Mouse (Mus musculus): ENCODE data around the gene Necap2.

Necap2 gene

DNA sequence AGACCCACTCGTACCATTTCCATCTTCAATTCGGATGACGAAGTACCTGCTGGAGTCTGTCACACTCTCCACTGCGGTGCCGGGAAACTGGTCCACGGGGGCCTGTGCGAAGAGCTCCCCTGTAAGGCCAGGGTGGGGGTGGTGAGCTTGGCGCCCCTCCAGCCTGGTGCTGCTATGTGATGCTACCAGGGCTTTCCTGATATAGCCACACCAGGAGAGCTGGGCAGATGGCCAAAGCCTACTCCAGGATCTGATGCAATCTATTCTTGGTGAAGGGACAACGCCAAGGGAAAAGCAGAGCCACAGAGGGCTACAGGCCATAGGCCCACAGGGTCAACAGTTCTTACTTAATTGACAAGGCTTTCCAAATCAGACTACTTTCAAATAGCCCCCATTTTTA, 4.5 kb downstream of the Necap2 start:
- DNase-seq (ENCODE audit: low spot score), result no peak

DNA sequence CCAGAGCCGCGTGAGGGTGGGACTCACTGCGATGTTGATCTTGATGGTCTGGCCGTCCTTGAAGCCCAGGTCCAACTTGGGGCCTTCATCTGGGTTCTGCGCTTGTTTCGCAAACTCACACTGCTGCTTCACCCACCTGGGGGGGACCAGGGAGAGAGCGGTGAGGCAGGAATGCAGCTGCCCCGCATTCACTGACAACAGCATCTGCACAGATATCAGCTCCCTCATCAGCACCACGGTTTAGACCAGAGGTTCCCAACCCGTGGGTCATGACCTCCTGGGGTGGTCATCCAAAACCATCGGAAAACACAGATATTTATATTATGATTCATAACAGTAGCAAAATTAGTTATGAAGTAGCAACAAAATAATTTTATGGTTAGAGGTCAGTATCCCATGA, 5.7 kb downstream of the Necap2 start:
- DNase-seq (ENCODE audit: low spot score), result no peak

DNA sequence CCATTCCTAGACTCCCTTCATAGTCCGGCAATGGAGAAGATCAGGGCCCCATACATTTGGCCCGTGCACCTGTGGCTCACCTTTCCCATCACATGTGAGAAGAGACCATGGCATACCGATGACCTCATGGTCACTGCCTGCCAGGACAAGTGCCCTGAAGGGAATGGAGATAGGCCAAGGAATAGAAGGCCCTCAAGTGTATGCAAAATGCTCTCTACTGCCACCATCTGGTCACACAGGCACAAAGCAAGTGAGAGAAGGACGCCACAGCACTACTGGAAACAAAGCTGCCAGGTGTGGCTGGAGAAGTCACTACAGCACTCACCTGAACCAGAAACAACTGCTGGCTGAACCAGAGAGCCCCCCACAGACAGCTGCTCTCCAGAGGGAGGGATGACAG, 8.4 kb downstream of the Necap2 start:
- DNase-seq (ENCODE audit: low spot score), result no peak

DNA sequence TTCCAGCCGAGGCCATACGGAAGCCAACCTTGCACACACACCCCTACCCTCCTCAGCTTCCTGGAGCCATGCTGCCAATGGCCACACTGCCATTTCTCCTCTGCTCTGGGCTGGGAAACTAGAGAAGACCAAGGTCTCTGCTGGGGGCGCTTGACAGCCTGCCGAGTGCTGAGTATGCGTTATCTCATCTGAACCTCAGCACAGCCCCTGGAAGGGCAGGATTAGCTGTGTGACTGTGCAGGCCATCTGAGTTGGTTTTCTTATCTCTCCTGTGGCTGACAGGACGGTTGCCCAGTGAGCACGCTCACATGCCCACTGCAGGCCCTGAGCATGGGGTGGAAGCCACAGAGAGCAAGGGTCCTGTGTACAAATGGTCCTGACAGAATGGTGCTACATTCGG, 9.5 kb downstream of the Necap2 start:
- DNase-seq (ENCODE audit: low spot score), result no peak

DNA sequence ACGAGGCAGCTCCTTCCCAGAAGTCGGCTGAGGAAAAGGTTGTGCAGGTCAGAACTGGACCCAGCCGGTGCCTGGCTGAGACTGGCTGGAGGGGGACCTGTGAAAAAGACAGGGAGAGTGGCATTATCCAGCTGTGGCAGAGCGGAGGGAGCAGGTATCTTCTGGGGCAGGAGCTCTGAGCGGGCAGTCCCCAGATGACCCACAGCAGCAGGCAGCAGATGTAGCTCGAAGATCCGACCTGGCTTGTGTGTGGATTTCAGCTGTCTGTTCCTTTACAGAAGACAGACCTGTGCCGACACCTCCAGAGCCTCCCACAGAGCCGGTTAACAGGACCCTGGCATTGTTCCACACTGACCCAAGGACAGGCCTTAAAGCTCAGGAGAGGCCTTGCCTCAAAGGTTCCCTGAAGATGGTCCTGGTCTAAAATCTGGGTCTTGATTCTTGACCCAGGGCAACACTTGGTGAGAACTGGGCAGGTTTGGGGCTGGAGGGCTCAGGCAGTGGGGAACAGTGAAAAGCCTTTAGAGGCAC, 10.6 kb downstream of the Necap2 start:
- DNase-seq (ENCODE audit: low spot score), result no peak

DNA sequence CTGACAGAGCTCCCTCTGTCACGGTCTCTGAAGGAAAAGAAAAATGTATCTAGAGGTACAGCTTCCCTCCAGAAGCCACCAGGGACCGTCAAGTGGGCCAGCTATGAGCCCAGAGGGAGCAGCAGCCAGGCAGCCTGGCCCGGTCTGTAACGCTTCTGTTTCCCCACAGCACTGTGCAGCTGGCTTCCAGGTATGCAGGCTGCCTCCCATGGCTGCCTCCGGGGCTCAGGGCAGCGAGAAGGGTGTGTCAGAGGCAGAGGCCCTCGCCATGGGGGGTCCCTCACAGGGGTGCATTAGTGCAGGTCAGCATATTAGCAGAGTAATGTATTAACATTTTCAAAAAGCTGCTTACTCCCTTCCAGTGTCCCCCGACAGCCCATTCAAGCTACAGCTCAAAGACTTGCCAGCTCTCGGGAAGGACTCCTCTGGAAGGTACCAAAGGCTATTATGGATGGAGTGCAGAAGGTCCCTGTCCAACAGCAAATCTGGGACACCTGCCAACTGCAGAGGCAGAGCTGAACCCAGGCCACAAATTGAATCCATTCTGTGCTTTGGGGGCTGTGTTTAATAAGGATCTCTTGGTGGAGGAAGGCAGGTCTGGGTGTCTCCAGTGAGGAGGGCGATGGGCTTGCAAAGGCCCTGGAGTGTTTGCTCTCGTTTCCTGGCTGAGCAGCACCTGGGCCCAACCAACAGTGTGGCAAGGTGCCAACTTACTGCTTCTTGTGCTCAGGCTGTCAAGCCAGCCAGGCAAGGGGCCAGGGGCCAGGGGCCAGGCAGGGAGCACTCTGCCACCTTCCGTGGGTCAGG, 11.2 kb downstream of the Necap2 start:
- no peak for DNase-seq (ENCODE audit: low spot score)

DNA sequence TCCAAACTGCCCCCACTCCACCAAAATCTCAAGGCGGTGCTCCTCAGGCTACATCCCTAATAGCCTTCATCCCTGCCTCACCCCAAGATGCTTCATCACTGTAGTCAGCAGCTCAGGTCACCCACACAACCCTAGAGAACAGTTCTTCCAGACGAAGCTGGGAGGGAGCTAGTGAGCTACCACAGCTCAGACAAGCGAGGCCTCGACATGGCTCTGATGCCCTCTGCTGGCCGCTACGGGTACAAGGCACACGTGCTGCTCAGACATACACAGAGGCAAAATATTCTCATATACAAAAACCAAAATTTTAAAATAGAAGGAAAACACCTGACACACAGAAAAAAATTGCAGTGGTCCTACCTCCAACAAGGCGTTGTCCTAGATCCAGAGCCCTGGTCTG, 13.0 kb downstream of the Necap2 start:
- peak; percentile 78 for DNase-seq (ENCODE audit: low spot score)

DNA sequence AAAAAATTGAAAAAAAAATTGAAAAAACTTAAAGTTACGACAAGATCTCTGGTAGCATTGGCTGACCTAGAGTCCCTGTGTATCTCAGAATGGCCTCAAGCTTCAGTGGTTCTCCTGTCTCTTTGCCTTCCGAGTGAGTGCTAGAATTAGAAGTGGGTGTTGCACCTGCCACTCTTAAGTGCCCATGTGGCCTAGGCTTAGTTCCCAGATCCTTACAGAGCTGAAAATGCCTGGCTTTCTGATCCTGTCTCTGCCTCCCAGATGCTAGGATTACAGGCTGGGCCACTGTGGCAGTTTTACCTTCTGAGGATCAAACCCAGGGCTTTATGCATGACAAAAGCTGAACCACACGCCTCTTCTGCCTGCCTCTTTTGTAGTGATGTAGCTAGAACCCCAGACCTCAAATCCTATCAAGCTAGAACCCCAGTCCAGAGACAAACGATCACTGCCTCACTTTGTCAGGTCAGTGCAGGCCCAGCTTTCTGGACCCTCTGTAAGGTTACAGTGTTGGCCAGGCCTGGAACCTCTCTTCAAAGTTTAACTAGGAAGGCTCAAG, 14.0 kb downstream of the Necap2 start:
- DNase-seq (ENCODE audit: low spot score), result no peak

DNA sequence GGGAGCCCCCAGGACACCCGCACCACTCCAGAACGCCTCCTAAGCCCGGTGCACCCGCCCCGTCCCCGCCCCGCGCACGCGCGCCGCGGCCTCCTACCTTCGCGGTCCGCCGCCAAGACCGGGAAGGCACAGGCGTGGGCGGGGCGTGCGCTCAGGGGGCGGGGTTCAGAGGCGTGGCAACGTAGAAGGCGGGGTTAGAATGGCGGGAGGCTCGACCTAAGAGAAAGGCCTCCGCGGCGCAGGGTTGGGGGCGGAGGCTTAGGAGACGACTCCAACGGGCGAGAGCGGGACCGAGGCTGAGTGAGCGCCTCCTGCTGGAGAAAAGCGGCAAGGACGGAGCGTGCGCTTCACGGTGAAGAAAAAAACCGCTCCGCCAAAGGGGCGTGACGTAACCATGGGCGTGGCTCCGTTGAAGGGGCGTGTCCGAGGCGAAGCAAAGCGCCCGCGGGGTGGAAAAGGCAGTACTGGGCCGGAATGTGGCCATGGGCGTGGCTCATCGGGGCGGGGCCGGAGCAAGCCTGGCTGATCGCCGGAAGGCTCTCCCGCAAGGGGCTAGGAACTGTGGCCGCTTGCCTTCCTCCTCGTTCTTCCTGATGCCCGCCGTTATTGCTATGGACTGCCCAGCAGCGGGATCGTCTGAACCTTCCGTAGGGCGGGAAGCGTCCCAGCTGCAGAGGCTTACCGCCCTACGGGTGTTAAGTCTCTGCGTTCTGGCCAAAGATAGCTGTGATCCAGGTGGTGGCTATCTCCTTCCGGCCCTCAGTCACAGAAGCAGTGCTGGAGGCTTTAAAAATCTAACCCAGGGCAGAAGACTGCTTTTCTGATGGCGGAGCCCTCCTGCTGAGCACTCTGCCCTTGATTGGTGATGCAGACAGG, 17.5 kb downstream of the Necap2 start, which contains the start of gene Crocc:
Gene Crocc, minus strand, starts transcription at position 125 of the 876 bp plus-strand sequence.
- peak; percentile 97 for DNase-seq (ENCODE audit: low spot score)

DNA sequence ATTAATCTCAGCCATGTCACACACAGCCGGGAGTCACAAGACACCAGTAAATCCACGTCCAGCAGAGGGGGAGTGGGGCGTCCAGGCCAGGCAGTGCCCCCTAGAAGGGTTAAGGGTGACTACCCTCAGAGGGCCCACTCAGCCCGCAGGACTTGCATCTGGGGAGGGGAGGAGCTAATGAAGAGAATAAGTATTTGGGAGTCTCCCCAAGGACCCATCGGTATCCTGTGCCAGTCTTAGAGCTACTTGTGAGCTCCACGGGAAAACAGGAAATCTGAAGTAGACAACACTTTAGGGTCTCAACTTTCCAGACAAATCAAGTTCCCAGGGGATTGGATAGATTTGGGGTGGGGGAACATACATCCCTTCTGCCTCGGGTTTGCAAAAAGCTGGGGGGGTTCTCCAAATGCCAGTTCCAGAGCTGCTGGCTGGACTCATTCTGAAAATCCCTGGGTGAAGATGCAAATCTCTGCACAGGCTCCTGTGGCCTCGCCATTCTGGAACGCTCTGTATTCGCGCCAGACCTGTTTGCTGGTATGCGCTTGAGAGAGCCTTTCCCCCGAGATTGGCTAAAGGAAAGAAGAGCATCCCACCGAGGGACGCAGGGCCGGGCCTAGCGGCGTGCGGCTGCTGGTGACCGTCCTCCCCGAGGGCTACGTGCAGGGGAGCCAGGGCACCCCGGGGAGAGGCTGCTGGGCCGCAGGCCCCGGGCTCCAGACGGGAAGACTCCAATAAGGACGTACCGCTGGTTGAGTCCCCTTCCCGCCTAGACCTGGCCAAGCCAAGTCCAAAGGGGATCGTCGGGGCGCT, 18.3 kb downstream of the Necap2 start:
- DNase-seq (ENCODE audit: low spot score), result no peak

DNA sequence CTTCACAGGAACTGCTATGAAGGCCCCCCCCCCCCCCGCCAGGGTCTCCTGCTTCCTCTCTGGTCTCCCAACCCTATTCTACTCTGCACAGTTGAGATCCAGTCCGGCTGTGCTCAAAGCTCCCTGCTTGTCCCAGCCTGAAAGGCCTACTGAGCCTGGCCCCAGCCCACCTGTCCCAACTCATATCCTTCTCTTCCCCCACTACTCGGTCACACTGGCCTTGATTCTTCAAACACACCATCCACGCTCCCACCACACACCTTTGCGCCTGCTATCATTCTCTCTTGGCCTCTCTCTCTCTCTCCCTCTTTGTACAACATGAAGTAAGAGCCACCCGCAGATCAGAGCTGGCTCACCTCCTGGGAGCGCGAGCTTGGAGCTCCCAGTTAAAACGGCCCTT, 19.3 kb downstream of the Necap2 start:
- no peak for DNase-seq (ENCODE audit: low spot score)

DNA sequence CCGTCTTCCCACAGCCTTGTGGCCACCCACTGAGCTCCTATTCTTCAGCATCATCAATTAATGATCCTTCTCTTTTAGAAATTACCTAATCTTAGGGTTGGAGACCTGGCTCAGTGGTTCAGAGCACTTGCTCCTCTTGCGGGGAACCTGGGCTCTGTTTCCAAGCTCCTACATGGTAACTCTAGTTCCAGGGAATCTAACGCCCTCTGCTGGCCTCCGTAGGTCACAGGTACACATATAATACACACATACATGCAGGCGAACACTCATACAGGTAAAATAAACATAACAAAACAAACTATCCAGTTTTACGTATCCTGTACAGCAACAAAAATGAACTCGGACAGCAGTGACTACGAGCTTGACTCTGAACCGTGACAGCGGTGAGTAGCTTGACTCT, 21.2 kb downstream of the Necap2 start:
- no peak for DNase-seq (ENCODE audit: low spot score)

DNA sequence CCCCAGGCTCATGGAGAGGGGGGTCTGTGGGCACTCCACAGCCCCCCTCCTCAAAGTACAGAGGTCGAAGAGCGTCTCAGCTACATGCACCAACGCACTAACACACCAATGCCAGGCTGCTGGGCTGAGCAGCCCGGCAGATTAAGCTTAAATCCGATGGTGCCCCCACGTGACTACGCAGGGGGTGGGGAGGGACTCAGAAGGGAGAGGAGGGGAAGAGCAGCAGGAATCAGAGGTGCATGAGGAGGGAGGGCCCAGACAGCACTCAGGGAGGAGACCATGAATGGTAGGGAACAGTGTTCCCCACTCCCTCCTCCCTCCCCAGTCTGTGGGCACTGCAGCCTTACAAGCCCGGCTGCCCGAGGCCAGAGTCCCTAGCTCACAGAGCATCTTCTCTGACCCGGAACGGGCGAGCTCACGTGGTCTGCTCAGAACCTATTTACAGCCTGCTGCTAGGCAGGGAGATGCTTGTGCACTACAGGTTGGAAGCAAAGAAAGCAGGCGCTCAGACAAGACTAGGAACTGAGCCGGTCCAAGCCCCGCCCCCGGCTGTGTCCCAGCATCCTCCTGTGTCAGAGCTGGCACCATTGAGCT, 24.5 kb downstream of the Necap2 start:
- DNase-seq (ENCODE audit: low spot score), result peak; percentile 74

DNA sequence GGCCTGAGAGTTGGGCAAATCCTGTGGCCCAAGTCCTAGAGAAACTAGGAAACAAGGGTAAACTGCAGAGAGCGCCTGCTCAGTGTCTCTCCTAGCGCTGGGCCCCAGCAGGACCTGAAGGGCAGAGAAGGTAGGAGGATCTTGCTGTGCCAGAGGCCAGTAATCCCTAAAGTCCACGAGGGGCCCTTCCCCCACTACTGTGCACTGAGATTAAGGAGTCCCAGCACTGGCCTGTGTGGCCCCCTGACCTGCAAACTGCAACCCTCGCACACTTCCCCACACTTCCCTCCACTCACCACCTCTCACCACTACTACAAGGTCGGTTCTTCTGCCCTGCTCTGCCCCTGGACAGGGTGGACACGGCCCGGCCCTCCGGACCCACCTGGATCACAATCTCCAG, 25.0 kb downstream of the Necap2 start:
- DNase-seq (ENCODE audit: low spot score), result no peak

DNA sequence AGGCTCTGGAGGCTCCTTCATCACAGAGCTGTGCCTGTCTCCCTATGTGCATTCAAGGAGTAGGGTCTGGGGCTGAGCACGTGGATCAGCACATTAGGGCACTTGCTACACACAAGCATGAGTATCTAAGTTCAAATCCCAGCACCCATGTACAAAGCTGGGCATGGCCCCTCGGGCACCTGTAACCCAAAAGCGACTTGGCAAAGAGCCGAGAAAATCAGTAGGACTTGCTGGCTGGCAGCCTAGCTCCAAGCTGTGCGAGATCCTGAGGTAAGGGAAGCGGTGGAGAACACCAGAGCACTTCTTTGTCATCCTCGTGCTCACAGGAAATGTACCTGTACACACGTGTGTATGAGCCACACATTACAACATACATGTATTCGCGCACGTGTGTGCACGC, 25.7 kb downstream of the Necap2 start:
- DNase-seq (ENCODE audit: low spot score), result no peak

DNA sequence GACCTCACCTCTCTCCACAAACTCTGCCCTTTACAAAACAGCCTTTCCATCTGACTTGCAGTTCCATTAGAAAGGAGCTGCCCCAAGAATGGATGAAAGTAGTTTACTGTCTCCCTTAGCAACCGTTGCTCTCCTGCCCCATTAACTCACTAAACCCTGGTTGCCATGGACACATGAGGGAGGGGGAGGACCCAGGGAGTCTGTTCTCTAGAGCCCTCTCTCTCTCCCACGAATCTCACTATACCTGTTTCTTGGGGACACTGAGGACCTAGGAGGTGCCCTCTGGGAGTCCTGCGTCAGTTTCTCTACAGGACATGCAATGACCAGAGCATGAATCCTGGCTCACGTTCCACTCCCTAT, 28.7 kb downstream of the Necap2 start:
- DNase-seq (ENCODE audit: low spot score), result peak; percentile 49

DNA sequence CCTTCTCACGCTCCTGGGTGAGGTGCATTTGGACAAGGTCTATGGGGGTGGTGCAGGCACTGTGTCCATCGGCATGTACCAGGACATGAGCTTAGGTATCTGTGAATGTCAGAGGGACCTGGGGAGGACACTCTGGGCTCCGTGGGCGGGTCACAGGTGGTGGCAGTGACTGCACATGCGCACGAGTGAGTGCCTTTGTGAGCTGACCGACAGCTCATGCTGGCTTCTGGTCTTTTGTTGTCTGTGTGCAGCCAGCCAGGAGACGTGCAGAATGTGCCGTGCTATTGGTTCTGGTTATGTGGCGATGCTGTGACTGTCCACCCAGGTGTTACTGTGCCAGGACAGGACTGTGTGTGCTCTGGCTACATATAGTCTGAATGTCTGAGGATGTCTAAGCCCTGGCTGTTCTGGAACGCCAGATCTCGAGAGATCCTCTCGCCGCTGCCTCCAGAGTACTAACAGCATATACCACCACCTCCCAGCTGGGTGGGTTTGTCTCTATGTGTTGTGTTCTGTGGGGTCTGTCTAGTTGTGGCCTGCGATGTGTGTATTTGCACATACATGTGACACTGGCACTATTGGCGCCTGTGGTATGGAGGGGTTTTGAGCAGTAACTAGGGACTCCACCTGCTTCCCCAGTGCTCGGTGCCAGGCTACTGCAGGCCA, 29.2 kb downstream of the Necap2 start:
- DNase-seq (ENCODE audit: low spot score), result no peak

DNA sequence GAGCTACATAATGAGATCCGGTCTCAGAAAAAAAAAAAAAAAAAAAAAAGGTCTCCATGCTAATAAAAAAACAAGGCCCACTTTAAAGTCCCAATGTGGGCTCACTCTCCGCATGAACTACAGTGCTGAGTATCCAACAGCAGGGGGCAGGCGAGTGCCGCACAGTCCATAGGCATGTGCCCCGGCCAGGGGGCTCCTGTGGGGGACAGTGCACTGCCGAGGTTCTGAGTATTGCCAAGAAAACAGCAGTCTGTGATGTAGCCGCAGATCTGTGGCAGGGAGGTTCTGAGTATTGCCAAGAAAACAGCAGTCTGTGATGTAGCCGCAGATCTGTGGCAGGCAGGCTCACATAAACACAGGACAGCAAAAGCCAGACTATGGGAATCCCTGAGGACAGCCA, 33.3 kb downstream of the Necap2 start:
- DNase-seq (ENCODE audit: low spot score), result no peak

DNA sequence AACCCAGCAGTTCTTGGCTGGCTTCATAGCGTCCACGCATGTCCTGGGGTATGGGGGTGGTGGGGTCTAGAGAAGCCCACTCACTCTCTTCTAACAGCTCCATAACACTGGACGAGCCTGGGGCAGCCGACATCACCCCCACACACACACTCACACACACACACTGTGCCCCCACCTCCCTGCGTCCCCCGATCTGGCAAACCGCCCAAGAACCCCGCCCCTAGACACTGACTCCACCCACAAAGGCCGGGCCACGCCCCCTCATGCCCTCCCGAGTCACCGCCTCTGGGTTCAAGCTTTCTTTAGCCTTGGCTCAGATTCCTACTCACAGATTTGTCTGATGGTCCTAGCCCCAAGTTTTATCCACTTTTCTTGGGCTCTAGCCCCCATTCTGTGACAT, 37.0 kb downstream of the Necap2 start:
- no peak for DNase-seq (ENCODE audit: low spot score)

DNA sequence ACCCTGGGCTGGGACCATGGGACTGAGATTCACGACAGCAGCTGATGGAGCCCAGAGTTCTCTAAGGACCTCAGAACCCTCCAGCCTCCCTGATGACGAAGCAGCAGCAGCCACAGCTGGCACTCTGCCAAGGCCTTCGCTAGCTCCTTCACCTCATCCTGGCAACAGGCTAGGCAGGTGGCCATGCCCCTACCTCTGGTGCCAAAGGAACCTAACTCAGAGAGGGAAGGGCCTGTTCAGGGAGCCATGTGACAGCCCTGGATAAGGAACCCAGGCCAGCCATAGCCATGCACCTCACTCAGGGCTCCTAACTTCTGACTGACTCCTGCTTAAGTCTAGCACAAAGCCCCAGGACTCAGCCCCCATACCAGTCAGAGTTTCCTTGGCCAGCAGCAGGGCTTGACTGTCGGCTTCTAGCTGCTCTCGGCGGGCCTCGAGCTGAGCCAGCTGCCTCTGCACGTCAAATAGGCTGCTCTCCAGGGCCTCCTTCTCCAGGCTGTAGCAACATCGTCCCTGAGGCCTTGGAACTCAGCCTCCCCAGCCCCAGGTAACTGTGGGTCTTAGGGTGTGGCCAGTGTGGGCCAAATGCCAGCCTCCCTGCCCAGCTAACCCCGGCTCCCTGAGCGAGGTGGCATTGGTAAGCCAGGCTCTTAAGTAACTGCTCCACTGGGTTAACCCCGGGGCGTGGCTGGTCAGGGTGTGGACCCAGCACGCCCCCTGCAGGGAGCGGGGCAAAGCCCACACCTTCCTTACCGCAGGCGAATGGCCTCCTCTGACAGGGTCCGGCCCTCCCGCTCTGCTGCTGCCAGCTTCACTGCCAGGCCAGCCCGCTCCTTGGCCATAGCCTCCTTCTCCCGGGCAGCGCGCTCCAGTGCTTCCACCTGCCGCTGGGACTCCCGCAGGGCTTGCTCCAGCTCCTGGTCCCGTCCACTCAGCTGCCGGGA, 44.3 kb downstream of the Necap2 start:
- DNase-seq (ENCODE audit: low spot score), result no peak

Measured in left cerebral cortex, adult 11 months (tissue).